Mouse (Mus musculus) lung, postnatal 10 days (tissue): ENCODE measurements at regions not wholly inside any gene's neighbourhood (a gene's known extent, or its start where the extent isn't known, plus 50 kb on each side); places are given as distances from the start of the nearest gene placed in this dataset.
A peak's percentile ranks its signal among the peaks of the same experiment; 100 is the strongest.

Experiments used
- DNase-seq: peaks from one replicate; pipeline ENCODE4 v3.0.0; 2021

GRCm38 (mm10) chr14:21932771-21933170, 56.6 kb downstream of the Zfp503 start:
- no peak for DNase-seq

GRCm38 (mm10) chr14:21931944-21932343, 57.5 kb downstream of the Zfp503 start:
- DNase-seq, result no peak

GRCm38 (mm10) chr14:21929048-21929447, 60.4 kb downstream of the Zfp503 start:
- no peak for DNase-seq

GRCm38 (mm10) chr14:21916671-21917070, 67.9 kb upstream of the Comtd1 start:
- DNase-seq, result no peak

- peak; percentile 82 for DNase-seq
Observed at GRCm38 (mm10) chr14:21904498-21905395, 56.0 kb upstream of the Comtd1 start.

- peak; percentile 95 for DNase-seq
Observed at GRCm38 (mm10) chr14:21903562-21904497, 55.1 kb upstream of the Comtd1 start.

GRCm38 (mm10) chr14:21902856-21903255, 54.1 kb upstream of the Comtd1 start:
- DNase-seq, result peak; percentile 9

GRCm38 (mm10) chr14:21902456-21902855, 53.7 kb upstream of the Comtd1 start:
- DNase-seq, result no peak

GRCm38 (mm10) chr14:21900951-21901350, 52.2 kb upstream of the Comtd1 start:
- no peak for DNase-seq

GRCm38 (mm10) chr14:21900516-21900915, 51.7 kb upstream of the Comtd1 start:
- no peak for DNase-seq
